22 mouse cellular contexts compared by ENCODE assay signal in genomic region chr10:29595455-29595854, GRCm38 (mm10). TPM values are rescaled to one million over a fixed set of nuclear protein-coding genes. Genes with fewer than 3 reads are reported as not detected.
A peak's percentile ranks its signal among the peaks of the same experiment; 100 is the strongest.
DNase-seq lines count a peak whose midpoint lies in the region; ATAC-seq lines count a peak whose summit lies in the region.
"Had no signal": no experiment of that assay in that cellular context is flagged by ENCODE, and none has a peak within 500 bp of the region (broad histone marks: within the 10 kb centered on the region; RNA-seq: fewer than 3 reads in every experiment).

No protein-coding gene starts in this region.

- H3K4me3 ChIP-seq in forebrain, embryonic 14.5 days (ENCODE audit: low read depth, low read length) = no peak overlapping the region
- H3K4me3 ChIP-seq in forebrain, embryonic 11.5 days (ENCODE audit: low read depth, low read length) = no peak overlapping the region
- H3K4me3 ChIP-seq: embryonic facial prominence, embryonic 15.5 days; erythroblast, embryonic 14.5 days; gastrocnemius, adult 2 months; heart, embryonic 15.5 days; hindbrain, embryonic 13.5 days had no signal

- H3K27me3 ChIP-seq in forebrain, embryonic 14.5 days (replicated peaks; ENCODE audit: control insufficient read depth, insufficient read depth, low read length) = no peaks in the 10 kb centered on the region
- no peaks in the 10 kb centered on the region for H3K27me3 ChIP-seq in forebrain, embryonic 11.5 days (ENCODE audit: control insufficient read depth, insufficient read depth, low read length)
- H3K27me3 ChIP-seq: CH12.LX; embryonic facial prominence, embryonic 15.5 days; heart, embryonic 15.5 days; hindbrain, embryonic 13.5 days had no signal

- no peak overlapping the region for H3K4me2 ChIP-seq in forebrain, embryonic 14.5 days (ENCODE audit: low read length)
- no peak overlapping the region for H3K4me2 ChIP-seq in forebrain, embryonic 11.5 days (ENCODE audit: low read depth, low read length, severe bottlenecking)
- H3K4me2 ChIP-seq: embryonic facial prominence, embryonic 15.5 days; heart, embryonic 11.5 days; heart, embryonic 15.5 days; hindbrain, embryonic 13.5 days had no signal

- no peak overlapping the region for H3K9ac ChIP-seq in forebrain, embryonic 14.5 days (ENCODE audit: low read length)
- H3K9ac ChIP-seq in forebrain, embryonic 11.5 days (ENCODE audit: low read length) = no peak overlapping the region
- H3K9ac ChIP-seq: embryonic facial prominence, embryonic 15.5 days; heart, embryonic 15.5 days; hindbrain, embryonic 13.5 days had no signal

- H3K9me3 ChIP-seq in forebrain, embryonic 14.5 days (replicated peaks; ENCODE audit: control insufficient read depth, low read length) = no peaks in the 10 kb centered on the region
- H3K9me3 ChIP-seq in forebrain, embryonic 11.5 days (ENCODE audit: control insufficient read depth, low read length) = no peaks in the 10 kb centered on the region
- H3K9me3 ChIP-seq: embryonic facial prominence, embryonic 15.5 days; G1E; heart, embryonic 15.5 days; hindbrain, embryonic 13.5 days had no signal

- WGBS in forebrain, embryonic 14.5 days = 25% methylated on average over 4 of the region's 4 CpGs
- WGBS in forebrain, embryonic 11.5 days = 50% methylated on average over 4 of the region's 4 CpGs

- H3K27ac ChIP-seq in forebrain, embryonic 14.5 days (ENCODE audit: low read depth, low read length) = no peak overlapping the region
- no peak overlapping the region for H3K27ac ChIP-seq in forebrain, embryonic 11.5 days (ENCODE audit: low read depth, low read length)
- H3K27ac ChIP-seq: embryonic facial prominence, embryonic 15.5 days; gastrocnemius, adult 2 months; heart, embryonic 15.5 days; hindbrain, embryonic 13.5 days; hindbrain, postnatal 0 days had no signal

- peaks cover 3% of the 10 kb centered on the region; the same call in 1 of the 2 replicates for H3K4me1 ChIP-seq in forebrain, embryonic 14.5 days (ENCODE audit: control insufficient read depth, insufficient read depth, low read length)
- H3K4me1 ChIP-seq in forebrain, embryonic 11.5 days (replicated peaks; ENCODE audit: control insufficient read depth, insufficient read depth, low read length) = no peaks in the 10 kb centered on the region
- H3K4me1 ChIP-seq: embryonic facial prominence, embryonic 15.5 days; heart, embryonic 15.5 days; hindbrain, embryonic 13.5 days had no signal

- peak; percentile 6 for DNase-seq in forebrain, embryonic 14.5 days (ENCODE audit: low spot score)
- no peak for DNase-seq in forebrain, embryonic 11.5 days (ENCODE audit: low spot score)
- peak; percentile 2 for DNase-seq in ES-CJ7 (ENCODE audit: low read depth, low spot score)
- DNase-seq in ZHBTc4 (ENCODE audit: low read depth, low spot score) = peak; percentile 10
- peak; percentile 6 for DNase-seq in telencephalon, adult 2 months (ENCODE audit: low read depth, low spot score)
- DNase-seq in lung, postnatal 4 days = no peak
- DNase-seq: adrenal gland, postnatal 10 days; cerebellum, adult 18-20 months; cerebellum, adult 9-11 months; cerebellum, postnatal 36 days; gastrocnemius, adult 2 months; gastrocnemius, postnatal 25 days; heart, postnatal 14 days; kidney, adult 11 months had no signal

- H3K36me3 ChIP-seq in forebrain, embryonic 14.5 days (ENCODE audit: control insufficient read depth, insufficient read depth, low read length) = no peaks in the 10 kb centered on the region
- H3K36me3 ChIP-seq in forebrain, embryonic 11.5 days (ENCODE audit: control insufficient read depth, insufficient read depth, low read length) = no peaks in the 10 kb centered on the region
- H3K36me3 ChIP-seq: embryonic facial prominence, embryonic 15.5 days; G1E; heart, embryonic 15.5 days; hindbrain, embryonic 13.5 days had no signal

- no peak for ATAC-seq in forebrain, embryonic 14.5 days
- ATAC-seq in forebrain, embryonic 11.5 days (replicated peaks; ENCODE audit: low FRiP score) = no peak
- ATAC-seq: hindbrain, postnatal 0 days had no signal

RNA-seq across cellular contexts. Expression of gene Rspo3, which starts 59.8 kb away (rescaled TPM):
- 21.3 and 21.5 TPM in 2 replicates for polyA plus RNA-seq in forebrain, embryonic 14.5 days (2014; fragmentation: Nextera tagmentation; extraction: Ambion mirVana)
- polyA plus RNA-seq in forebrain, embryonic 11.5 days (2014; fragmentation: Nextera tagmentation; extraction: Ambion mirVana) = 56.4 and 62.5 TPM in 2 replicates
- polyA plus RNA-seq: erythroblast, embryonic 14.5 days had no signal

Comparison
In these comparisons a context has a peak if more than half of its experiments do, and no peak if none do; other contexts are left out.
1. DNase-seq: peak in forebrain, embryonic 14.5 days (single experiment), ES-CJ7 (single experiment), ZHBTc4 (single experiment) and telencephalon, adult 2 months (single experiment); none in forebrain, embryonic 11.5 days (single experiment) and lung, postnatal 4 days (0 of 2).